Mouse (Mus musculus) left cerebral cortex, postnatal 36 days (tissue): Measurements from ENCODE around the gene Fkbp15. TPM values are rescaled to one million over a fixed set of nuclear protein-coding genes. Genes with fewer than 3 reads are reported as not detected.

Experiments used
- DNase-seq, 2 experiments: peaks; one replicate each; pipeline ENCODE4 v3.0.0; 2021 to 2022; ENCODE audit warnings: low spot score in 2 of 2, mixed read lengths in 1 of 2
- intact Hi-C: fragments of 180-260 bp; cut with DNase I; formaldehyde crosslinking; loops from one replicate; pipeline ENCODE4 v1.15.1; 2025
- total RNA-seq, 2 experiments: library from RNA; stranded (reverse); gene quantifications; 2 replicates each; pipeline ENCODE4 v1.2.3; 2021

Gene Fkbp15
- total RNA-seq, 2 experiments from 2014 or later: 34.5 to 38.9 TPM

- DNase-seq: no peak
- intact Hi-C loops: no loop called here
Observed at GRCm38 (mm10) chr4:62331977-62332376, 28.4 kb downstream of the Fkbp15 start.

DNA sequence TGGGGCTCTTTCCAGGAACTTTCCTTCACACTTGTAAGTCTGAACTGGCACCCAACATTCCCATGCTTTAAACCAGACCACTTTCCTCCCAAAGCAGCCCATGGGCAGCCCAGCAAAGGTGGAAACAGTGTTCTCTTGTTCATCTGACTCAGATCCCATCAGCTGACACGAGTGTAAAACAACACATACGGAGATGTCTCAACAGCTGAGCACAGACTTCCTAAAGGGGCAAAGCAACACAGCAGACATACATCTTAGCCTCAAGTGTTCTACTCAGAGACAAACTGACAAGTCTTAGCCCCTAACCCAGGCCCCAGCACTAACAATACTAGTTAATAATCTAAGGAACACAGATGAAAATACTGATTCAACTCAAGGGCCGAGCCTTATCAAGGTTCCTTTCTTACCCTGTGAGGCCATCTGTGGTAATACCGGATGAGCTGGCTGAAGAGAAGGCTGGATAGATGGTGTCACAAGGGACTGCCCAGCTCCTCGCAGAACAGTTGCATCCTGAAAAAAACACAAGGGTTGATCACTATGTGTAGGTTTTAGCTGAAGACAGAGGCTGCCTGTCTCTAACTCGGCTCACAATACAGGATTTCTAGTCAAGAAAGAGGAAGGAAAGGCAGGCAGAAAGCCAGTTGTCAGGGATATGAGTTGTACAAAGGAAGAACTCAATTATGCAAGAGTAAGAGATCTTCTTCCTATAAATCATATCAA is 31.2 kb downstream of the Fkbp15 start:
- intact Hi-C loops: no loop called here
- DNase-seq: no peak

- intact Hi-C loops: no loop called here
- no peak for DNase-seq
Observed at GRCm38 (mm10) chr4:62326111-62326510, 34.2 kb downstream of the Fkbp15 start.

DNA sequence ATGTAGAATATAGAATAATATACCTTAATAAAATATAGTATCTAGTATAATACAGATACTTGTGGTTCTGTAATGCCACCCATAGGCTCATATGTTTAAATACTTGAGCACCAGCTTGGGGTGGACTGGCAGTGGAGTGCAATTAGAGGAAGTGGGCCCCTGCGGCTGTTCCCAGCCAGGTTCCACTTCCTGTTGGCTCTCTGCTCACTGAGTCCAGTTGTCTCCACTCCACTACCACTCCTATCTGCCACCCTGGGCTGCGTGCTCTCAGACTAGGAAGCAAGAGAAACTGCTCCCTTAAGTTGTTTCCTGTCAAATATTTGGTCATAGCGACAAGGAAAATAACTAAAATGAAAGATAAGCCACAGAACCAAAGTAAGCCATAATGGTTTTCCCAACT is 37.7 kb downstream of the Fkbp15 start:
- no peak for DNase-seq
- intact Hi-C loops: no loop called here

DNA sequence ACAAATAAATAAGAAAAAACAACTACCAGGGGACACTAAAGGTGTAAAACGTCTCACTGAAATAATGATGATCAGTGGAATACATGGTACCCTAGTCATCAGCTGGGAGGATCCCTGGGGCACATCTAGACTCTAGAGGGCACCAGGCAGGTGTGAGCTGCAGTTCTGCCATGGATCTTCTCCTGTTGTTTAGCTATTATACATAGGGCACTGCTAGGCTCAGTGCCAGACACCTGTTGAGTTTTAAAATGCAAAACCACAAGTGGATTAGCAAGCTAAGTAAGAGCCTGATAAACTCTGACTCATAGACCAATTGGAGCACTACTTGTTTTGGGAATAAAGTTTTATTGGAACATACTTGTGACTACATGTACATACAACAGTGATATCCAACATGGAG is 42.1 kb downstream of the Fkbp15 start:
- DNase-seq: no peak
- intact Hi-C loops: no loop called here

- no peak for DNase-seq
- intact Hi-C loops: no loop called here
Observed at GRCm38 (mm10) chr4:62316456-62316855, 43.9 kb downstream of the Fkbp15 start.

- intact Hi-C loops: no loop called here
- DNase-seq: no peak
Observed at GRCm38 (mm10) chr4:62314516-62314915, 45.8 kb downstream of the Fkbp15 start.

GRCm38 (mm10) chr4:62313641-62314211 is 46.6 kb downstream of the Fkbp15 start:
- DNase-seq: no peak
- intact Hi-C loops: no loop called here

DNA sequence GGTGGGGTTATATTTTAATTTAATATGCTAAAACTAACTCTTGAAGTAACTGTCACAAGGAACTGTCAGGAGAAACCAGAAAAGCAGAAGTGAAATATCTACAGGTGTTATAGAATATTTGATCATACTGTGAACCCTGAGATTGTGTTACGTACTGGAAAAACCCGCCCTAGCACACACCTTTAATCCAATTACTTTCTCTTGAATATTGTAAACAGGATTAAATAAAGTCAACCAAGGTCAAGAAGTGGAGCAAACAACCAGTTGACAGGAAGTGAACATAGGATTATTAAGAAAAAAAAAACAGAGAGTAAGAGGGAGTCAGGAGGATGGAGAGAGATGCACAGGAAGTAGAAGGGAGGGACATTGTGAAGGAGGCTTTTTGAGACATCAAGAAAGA is 47.5 kb downstream of the Fkbp15 start:
- intact Hi-C loops: no loop called here
- no peak for DNase-seq

DNA sequence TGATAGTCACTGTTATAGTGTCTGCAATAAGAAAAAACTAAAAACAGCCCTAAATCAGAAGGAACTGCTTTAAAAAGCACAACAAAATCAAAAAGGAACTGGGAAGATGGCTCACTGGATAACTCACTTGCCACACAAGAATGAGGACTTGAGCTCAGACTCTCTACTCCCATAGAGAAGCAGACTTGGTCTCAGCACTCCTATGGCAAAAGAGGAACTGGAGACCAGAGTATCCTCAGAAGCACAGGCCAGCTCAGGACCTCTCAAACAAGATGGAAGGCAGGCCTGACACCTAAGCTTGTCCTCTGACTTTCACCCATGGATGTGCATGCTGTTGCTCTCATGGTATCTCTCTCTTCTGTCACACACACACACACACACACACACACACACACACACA is 51.9 kb downstream of the Fkbp15 start:
- intact Hi-C loops: no loop called here
- no peak for DNase-seq

- intact Hi-C loops: no loop called here
Observed at GRCm38 (mm10) chr4:62306840-62307239, 53.5 kb downstream of the Fkbp15 start.

DNA sequence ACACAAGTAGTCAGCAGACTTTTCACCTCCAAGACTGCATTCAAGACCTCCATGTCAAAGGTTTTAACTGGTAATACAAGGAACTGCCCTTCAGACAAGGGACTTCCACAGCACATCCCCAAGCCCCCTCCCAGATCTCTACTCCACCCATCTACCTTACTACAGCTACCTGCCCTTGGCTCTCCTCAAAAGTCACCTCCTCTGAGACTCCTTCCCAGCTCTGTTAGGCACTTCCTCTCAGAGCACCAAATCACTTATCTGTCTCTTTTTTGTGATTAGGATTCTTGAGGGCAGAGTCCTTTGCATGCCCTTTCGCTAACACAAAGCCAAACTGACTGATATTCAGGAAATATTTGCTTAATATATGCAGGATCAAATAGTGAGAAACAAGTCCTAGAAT is 54.0 kb downstream of the Fkbp15 start:
- intact Hi-C loops: no loop called here
- no peak for DNase-seq

More at GRCm38 (mm10) chr4:62306840-62307239, 53.5 kb downstream of the Fkbp15 start:
- DNase-seq: no peak

GRCm38 (mm10) chr4:62303288-62303687 is 57.1 kb downstream of the Fkbp15 start:
- DNase-seq: no peak
- intact Hi-C loops: no loop called here

DNA sequence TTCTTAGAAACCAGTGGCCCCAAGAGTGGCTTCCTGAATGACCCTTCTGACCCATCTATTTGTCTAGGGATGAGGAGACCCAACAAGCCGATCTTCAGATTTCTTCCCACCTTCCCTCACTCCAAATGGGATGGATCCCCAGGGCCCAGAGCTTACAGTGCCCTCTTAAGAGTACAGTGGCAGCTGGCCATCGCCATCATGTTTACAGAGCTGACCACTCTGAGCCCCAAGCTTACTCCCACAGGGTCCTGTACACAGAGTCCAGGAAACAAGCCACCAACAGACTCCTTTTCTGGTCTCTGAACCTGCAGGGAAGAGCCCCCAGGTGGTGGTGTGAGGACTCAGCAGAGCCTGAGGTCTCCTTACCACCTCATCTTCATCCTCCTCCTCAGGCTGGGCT is 57.6 kb downstream of the Fkbp15 start:
- intact Hi-C loops: no loop called here
- DNase-seq: no peak

DNA sequence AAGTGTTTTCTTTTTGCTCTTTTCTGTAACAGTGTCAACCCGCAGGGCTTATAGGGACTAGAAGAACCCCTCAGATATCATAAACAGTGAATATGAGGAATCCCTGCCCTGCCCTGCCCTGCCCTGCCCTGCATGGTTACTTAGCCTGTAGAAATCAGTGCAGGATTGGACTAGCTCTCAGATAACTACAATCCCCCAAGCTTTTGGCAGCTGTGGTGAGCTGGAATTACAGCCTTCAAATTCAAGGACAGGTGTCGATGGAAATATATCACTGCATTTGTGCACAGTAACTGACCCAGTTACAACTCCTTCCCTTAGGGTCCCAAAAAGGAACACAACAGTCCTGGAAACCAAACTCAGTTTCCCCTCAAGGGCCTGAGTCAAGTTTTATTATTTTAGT is 60.3 kb downstream of the Fkbp15 start:
- intact Hi-C loops: no loop called here
- no peak for DNase-seq

DNA sequence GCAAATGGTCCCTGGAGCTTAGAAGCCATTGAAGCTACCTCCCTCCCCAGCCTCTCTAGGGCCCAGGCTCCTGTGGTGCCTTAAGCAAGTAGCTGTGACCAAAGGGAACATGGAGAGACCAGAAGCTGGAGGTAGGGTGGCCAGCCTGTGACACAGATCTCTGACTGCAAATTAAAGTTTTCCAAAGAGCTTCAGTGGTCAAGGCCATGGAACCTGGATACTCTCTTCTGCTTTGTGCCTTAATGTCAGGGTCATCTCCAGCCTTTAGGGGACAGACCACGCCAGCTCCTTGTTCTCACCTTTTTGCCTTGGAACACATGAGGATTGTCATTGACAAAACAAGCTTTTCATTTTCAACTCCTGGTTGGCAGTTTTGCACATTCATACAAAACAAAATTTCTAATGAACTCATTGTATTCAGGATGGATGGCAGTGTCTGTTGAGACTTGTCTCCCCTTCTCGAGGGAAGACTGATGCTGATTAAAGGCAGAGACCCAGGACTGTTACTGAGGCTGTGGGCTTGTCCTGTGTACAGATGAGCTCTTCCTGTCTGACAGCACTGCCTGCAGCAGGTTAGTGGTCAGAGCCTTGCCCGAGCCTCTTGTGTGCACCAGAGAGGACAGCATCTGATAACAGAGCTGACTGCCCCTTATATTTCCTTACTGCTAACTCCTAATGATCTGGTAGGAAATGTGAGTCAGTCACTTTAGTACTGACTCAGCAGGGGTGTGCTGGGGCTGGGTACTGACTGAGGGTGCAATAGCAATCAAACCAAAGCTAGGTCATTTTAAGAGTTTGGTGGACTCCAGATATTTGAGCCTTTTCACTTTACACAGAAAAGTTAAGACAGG is 62.8 kb downstream of the Fkbp15 start:
- DNase-seq: no peak
- intact Hi-C loops: no loop called here

DNA sequence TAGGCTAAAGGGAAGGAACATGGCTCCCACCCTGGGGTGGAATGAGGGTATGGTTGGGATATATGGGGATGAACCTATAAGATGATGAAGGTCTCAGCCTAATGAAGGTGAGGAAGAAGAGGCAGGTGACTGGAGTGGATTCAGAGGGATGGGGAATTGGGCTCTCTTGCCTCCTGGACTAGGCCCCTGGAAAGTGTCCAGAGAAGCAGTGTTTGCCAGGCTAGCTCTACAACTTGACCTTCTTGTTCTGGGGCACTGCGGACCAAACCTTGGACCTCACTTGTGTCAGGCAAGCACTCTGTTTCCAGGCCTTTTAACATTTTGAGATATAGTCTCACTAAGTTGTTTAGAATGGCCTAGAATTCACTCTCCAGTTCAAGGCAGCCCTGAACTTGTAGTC is 65.6 kb downstream of the Fkbp15 start:
- intact Hi-C loops: no loop called here
- no peak for DNase-seq

DNA sequence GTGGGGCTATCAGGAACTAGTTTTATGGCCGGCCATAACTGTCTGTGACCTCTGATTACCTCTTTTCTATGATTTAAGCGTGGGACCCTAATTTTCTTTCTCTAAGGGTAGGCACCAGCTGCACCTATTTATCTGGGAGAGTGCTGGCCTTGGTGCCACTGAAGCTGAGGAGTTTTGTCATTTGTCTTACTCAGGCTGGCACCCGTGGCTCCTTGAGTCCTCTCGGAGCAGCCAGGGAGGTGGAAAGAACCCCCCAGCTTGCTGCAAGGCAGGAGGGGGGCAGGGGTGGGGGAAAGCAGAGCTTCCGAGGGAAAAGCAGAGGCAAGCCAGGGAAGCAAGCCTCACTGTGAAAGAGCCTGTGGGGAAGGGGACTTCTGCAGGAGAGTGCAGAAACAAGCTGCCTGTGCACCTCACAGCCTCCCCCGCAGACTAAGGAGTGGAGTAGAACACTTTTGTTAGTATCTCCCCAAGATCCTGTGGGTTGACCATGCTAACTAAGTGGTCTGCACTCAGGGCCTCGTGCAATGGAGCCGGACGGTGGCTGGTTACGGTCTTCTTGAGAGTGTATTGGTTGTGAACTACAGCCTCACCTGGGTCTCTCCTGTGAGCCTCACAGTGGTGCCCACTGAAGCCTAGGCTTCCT is 67.0 kb downstream of the Fkbp15 start:
- intact Hi-C loops: no loop called here
- DNase-seq: peak in 1 of 2 experiments; percentile 47

DNA sequence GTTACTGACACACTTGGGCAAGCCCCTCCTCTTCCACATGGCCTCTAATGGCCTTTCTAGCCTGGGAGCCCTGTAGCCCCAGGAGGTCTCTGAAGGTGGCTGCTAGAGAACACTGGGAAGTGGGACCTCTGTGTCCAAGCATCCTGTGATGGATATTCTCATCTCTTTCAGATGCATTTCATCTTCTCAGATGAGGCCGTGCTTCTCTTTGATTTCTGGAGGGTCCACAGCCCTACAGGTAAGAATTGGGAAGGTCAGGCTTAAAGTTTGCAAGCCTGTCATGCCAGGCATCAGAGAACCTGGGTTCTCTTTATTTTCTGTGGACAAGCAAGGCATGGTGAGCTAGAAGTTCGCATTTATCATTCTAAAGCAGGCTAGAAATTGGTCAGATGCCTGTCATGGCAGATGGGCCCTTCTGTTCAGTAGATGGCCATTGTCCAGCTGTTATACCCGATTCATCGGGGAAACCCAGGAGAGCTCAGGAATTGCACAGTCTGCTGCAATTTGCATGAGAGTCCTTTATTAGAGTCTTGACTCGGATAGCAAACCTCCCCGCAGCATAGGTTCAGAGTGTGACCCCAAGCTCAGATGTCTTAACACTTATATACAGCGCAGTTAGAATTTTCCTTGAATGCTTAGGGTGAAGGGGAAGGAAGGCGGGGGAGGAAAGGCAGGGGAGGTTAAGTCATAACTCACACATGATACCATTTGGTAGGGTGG is 67.7 kb downstream of the Fkbp15 start:
- intact Hi-C loops: no loop called here
- no peak for DNase-seq
